Mouse (Mus musculus) embryonic facial prominence, embryonic 14.5 days (tissue): ENCODE measurements around the gene Slc4a5. TPM values are rescaled to one million over a fixed set of nuclear protein-coding genes. Genes with fewer than 3 reads are reported as not detected.

Experiments used
- ATAC-seq: fragments of 200-750 bp; cut with Nextera tagmentation; 2 replicates; pipeline ENCODE4 v1.8.0; 2017; ENCODE audit warnings: low read depth, moderate number of reproducible peaks, moderate TSS enrichment
- DNase-seq: peaks from one replicate; pipeline ENCODE4 v3.0.0-alpha.2; 2015; ENCODE audit warnings: low spot score
- H3K27ac ChIP-seq: fragments of 300-500 bp; sonication (generic); replicated peaks from 2 replicates; pipeline ENCODE4 v1.5.1; 2014; ENCODE audit warnings: low read depth, mild to moderate bottlenecking, low read length, moderate library complexity
- H3K27me3 ChIP-seq: fragments of 300-500 bp; sonication (generic); replicated peaks from 2 replicates; pipeline ENCODE4 v1.6.1; 2014; ENCODE audit warnings: low read length; ENCODE audit not compliant: control insufficient read depth, insufficient read depth
- H3K36me3 ChIP-seq: fragments of 300-500 bp; sonication (generic); 2 replicates; pipeline ENCODE4 v1.6.1; 2014; ENCODE audit warnings: low read length, mixed read lengths; ENCODE audit not compliant: control insufficient read depth, insufficient read depth
- H3K4me1 ChIP-seq: fragments of 300-500 bp; sonication (generic); 2 replicates; pipeline ENCODE4 v1.6.1; 2014; ENCODE audit warnings: antibody characterized with exemption, low read length; ENCODE audit not compliant: control insufficient read depth, insufficient read depth
- H3K4me2 ChIP-seq: fragments of 300-500 bp; sonication (generic); 2 replicates; pipeline ENCODE4 v1.6.1; 2014; ENCODE audit warnings: low read depth, mild to moderate bottlenecking, low read length, moderate library complexity, mixed read lengths
- H3K4me3 ChIP-seq: fragments of 300-500 bp; sonication (generic); 2 replicates; pipeline ENCODE4 v1.5.1; 2014; ENCODE audit warnings: low read depth, mild to moderate bottlenecking, low read length
- H3K9ac ChIP-seq: fragments of 300-500 bp; sonication (generic); 2 replicates; pipeline ENCODE4 v1.6.1; 2014; ENCODE audit warnings: low read depth, mild to moderate bottlenecking, low read length, moderate library complexity, mixed read lengths
- H3K9me3 ChIP-seq: fragments of 300-500 bp; sonication (generic); 2 replicates; pipeline ENCODE4 v1.6.1; 2016; ENCODE audit warnings: low read length; ENCODE audit not compliant: control insufficient read depth
- WGBS: fragments of 180-500 bp; shearing (Covaris S2); extraction: QIAGEN DNeasy Blood & Tissue Kit; methylation state at CpG from one replicate; pipeline ENCODE4 v1.1.7; 2014; 5-methylcytosine and 5-hydroxymethylcytosine counted together
- polyA plus RNA-seq: library from polyadenylated mRNA; unstranded; fragments of >200 nt; fragmentation: Nextera tagmentation; extraction: Ambion mirVana; gene quantifications from 2 replicates; pipeline ENCODE4 v1.2.1, GENCODE M21; 2014

Slc4a5 gene
- polyA plus RNA-seq, 1 experiment from 2014 or later = 0.57 TPM

GRCm38 (mm10) chr6:83244422-83245061, 24.9 kb downstream of the Slc4a5 start:
- H3K4me3 ChIP-seq = no peak overlapping the region
- no peaks in the 10 kb centered on the region for H3K36me3 ChIP-seq
- 31% methylated on average over 10 of the region's 10 CpGs for whole genome bisulfite sequencing
- H3K4me2 ChIP-seq = no peak overlapping the region
- H3K9ac ChIP-seq = no peak overlapping the region
- ATAC-seq (no peak), DNase-seq (peak; percentile 52)
- no peaks in the 10 kb centered on the region for H3K27me3 ChIP-seq
- peaks cover 4% of the 10 kb centered on the region; the same call in 1 of the 2 replicates for H3K4me1 ChIP-seq
- H3K9me3 ChIP-seq = no peaks in the 10 kb centered on the region
- H3K27ac ChIP-seq = no peak overlapping the region; the same call in 1 of the 2 replicates

- Histone ChIP-seq H3K9ac (no peak overlapping the region), H3K9me3 (no peaks in the 10 kb centered on the region), H3K4me1 (peaks cover 4% of the 10 kb centered on the region; the same call in 1 of the 2 replicates), H3K27ac (no peak overlapping the region), H3K4me3 (no peak overlapping the region), H3K4me2 (no peak overlapping the region), H3K27me3 (no peaks in the 10 kb centered on the region), H3K36me3 (no peaks in the 10 kb centered on the region)
- ATAC-seq = no peak
- peak; percentile 56 for DNase-seq
- WGBS = 55% methylated on average over 6 of the region's 6 CpGs
These were observed 25.5 kb downstream of the Slc4a5 start for GRCm38 (mm10) chr6:83245134-83245533.

GRCm38 (mm10) chr6:83245997-83246396, 26.4 kb downstream of the Slc4a5 start:
- WGBS = 93% methylated on average over 1 of the region's 1 CpGs
- ATAC-seq = no peak
- H3K27ac ChIP-seq = no peak overlapping the region

GRCm38 (mm10) chr6:83246750-83247149, 27.1 kb downstream of the Slc4a5 start:
- Histone ChIP-seq H3K9ac (no peak overlapping the region), H3K4me3 (no peak overlapping the region), H3K27me3 (no peaks in the 10 kb centered on the region), H3K4me1 (peaks cover 4% of the 10 kb centered on the region; the same call in 1 of the 2 replicates), H3K36me3 (no peaks in the 10 kb centered on the region), H3K4me2 (no peak overlapping the region), H3K9me3 (no peaks in the 10 kb centered on the region), H3K27ac (no peak overlapping the region)
- no peak for DNase-seq
- ATAC-seq = no peak
- WGBS = 95% methylated on average over 4 of the region's 4 CpGs

More at GRCm38 (mm10) chr6:83245997-83246396, 26.4 kb downstream of the Slc4a5 start:
- H3K36me3 ChIP-seq = no peaks in the 10 kb centered on the region
- H3K4me3 ChIP-seq = no peak overlapping the region
- no peaks in the 10 kb centered on the region for H3K27me3 ChIP-seq
- DNase-seq = no peak
- H3K9me3 ChIP-seq = no peaks in the 10 kb centered on the region
- no peak overlapping the region for H3K4me2 ChIP-seq
- H3K9ac ChIP-seq = no peak overlapping the region
- peaks cover 4% of the 10 kb centered on the region; the same call in 1 of the 2 replicates for H3K4me1 ChIP-seq

- 83% methylated on average over 2 of the region's 2 CpGs for WGBS
- no peak overlapping the region for H3K4me2 ChIP-seq
- no peak overlapping the region for H3K27ac ChIP-seq
- peaks cover 4% of the 10 kb centered on the region; the same call in 1 of the 2 replicates for H3K4me1 ChIP-seq
- H3K9me3 ChIP-seq = no peaks in the 10 kb centered on the region
- ATAC-seq (no peak), DNase-seq (no peak)
- H3K4me3 ChIP-seq = no peak overlapping the region
- H3K9ac ChIP-seq = no peak overlapping the region
- H3K36me3 ChIP-seq = no peaks in the 10 kb centered on the region
- H3K27me3 ChIP-seq = no peaks in the 10 kb centered on the region
These were observed 27.5 kb downstream of the Slc4a5 start for GRCm38 (mm10) chr6:83247153-83247552.

- H3K9me3 ChIP-seq = no peaks in the 10 kb centered on the region
- H3K27ac ChIP-seq = no peak overlapping the region
- no peaks in the 10 kb centered on the region for H3K36me3 ChIP-seq
- ATAC-seq (no peak), DNase-seq (no peak)
- H3K4me1 ChIP-seq = no peaks in the 10 kb centered on the region
- WGBS = 50% methylated on average over 7 of the region's 7 CpGs
- H3K4me2 ChIP-seq = no peak overlapping the region
- H3K4me3 ChIP-seq = no peak overlapping the region
- no peaks in the 10 kb centered on the region for H3K27me3 ChIP-seq
- H3K9ac ChIP-seq = no peak overlapping the region
These were observed 34.6 kb downstream of the Slc4a5 start for GRCm38 (mm10) chr6:83254242-83254641.

- peaks cover 4% of the 10 kb centered on the region; the same call in 1 of the 2 replicates for H3K4me1 ChIP-seq
- H3K27ac ChIP-seq = no peak overlapping the region
- no peak overlapping the region for H3K9ac ChIP-seq
- 92% methylated on average over 1 of the region's 1 CpGs for WGBS
- no peak overlapping the region for H3K4me2 ChIP-seq
- no peaks in the 10 kb centered on the region for H3K27me3 ChIP-seq
- H3K36me3 ChIP-seq = no peaks in the 10 kb centered on the region
- no peaks in the 10 kb centered on the region for H3K9me3 ChIP-seq
- H3K4me3 ChIP-seq = no peak overlapping the region
- ATAC-seq (no peak), DNase-seq (no peak)
These were observed 44.9 kb downstream of the Slc4a5 start for GRCm38 (mm10) chr6:83264516-83264915.

- no peak overlapping the region for H3K4me2 ChIP-seq
- no peak overlapping the region for H3K9ac ChIP-seq
- ATAC-seq = no peak
- no peaks in the 10 kb centered on the region for H3K36me3 ChIP-seq
- H3K4me1 ChIP-seq = peaks cover 4% of the 10 kb centered on the region; the same call in 1 of the 2 replicates
- no peak overlapping the region for H3K27ac ChIP-seq
- H3K27me3 ChIP-seq = no peaks in the 10 kb centered on the region
- no peak for DNase-seq
- H3K9me3 ChIP-seq = no peaks in the 10 kb centered on the region
- no peak overlapping the region for H3K4me3 ChIP-seq
These were observed 45.6 kb downstream of the Slc4a5 start for GRCm38 (mm10) chr6:83265253-83265652.

GRCm38 (mm10) chr6:83265653-83266052, 46.0 kb downstream of the Slc4a5 start:
- Histone ChIP-seq H3K27ac (no peak overlapping the region), H3K9me3 (no peaks in the 10 kb centered on the region), H3K4me1 (peaks cover 4% of the 10 kb centered on the region; the same call in 1 of the 2 replicates), H3K36me3 (no peaks in the 10 kb centered on the region), H3K4me2 (no peak overlapping the region), H3K4me3 (no peak overlapping the region), H3K9ac (no peak overlapping the region), H3K27me3 (no peaks in the 10 kb centered on the region)
- 80% methylated on average over 4 of the region's 4 CpGs for WGBS
- ATAC-seq (peak; percentile 30; the same call in 1 of the 2 replicates), DNase-seq (no peak)
